Mouse (Mus musculus) retina, embryonic 14.5 days (tissue): Measurements from ENCODE around the gene Arf4.
"Not testable (repeated sequence)": the region's sequence is repeated elsewhere in the genome, so short reads cannot be mapped to it uniquely, and the experiment has no call there.

Experiments used
- DNase-seq: peaks from one replicate; pipeline ENCODE4 v3.0.0-alpha.2; 2015; ENCODE audit warnings: low spot score

The Arf4 gene

DNA sequence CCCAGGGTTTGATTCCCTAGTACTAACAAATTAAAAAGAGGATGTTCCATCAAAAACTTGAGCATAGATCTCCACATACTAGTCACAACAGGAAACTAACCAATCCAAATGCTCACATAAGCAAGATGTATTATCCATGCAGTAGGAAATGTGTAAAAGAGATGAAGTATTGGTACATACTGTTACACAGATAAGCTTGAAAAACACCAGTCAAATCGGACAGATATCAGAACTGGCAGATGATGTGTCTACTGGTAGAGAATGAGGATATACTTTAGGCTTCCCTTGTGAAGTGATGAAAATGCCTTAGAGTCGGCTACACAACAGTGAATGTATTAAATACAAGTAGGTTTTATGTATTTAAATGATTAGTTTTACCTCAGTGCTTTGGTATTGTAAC, 24.6 kb downstream of the Arf4 start:
- DNase-seq, result no peak

DNA sequence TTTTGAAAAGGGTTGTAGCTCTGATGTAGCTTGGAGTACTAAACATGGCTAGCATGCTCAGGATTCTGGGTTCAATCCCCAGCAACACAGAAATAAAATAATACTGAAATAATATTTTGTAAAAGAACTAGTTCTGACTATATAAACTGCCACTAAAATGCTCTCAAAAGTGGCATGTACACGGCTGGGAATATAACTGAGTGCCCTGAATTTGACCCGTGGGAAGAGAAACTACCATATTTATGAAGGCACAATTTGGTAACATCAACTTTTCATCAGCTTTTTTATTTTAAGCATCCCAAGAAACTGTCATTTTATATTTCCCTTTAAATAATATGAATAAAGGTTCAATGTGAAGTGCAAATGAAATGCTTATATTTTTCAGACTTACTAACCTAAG, 26.0 kb downstream of the Arf4 start:
- no peak for DNase-seq

- no peak for DNase-seq
Measured at GRCm38 (mm10) chr14:26667991-26668370, 30.1 kb downstream of the Arf4 start.

DNA sequence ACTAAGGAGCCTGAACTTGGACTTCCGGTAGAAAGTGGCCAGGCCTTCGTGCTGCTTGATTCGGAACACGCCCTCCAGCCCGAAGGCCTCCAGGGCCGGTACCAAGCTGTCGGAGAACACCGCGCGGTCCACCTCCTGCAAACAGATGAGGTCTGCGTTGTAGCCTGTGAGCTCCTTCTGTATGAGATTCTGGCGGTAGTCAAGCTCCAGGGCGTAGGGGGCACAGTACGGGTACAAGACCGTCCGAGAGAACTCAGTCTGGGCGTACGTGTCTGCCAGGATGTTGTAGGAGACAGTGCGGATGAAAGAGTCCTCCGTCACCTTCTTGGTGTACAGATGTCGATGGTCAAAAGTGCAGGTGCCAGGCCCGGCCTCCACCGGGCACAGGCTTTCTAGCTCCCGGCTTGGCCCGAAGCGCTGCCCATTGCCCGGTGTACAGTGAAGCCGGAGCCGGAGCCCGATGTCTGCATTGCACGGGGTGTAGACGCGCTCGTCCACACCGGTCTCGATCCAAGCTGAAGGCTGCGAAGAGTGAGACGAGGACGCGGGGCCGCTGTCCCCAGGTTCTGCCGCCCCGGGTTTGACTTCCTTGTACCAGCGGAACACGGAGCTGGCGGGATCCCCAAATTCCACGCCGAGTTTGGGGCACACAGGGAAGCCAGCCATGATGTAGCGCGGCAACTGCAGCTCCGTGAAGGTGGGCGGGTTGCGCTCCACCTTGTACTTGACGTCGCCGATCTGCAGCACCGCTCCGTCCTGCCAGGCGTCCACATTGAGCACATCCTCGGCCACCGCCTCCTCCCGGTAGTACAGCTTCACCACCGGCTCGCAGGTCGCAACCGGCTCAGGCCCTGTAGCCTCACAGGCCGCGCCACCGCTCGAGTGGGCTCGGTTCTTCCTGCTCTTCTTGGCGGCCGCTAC, 30.8 kb downstream of the Arf4 start:
- DNase-seq, result peak; percentile 48

GRCm38 (mm10) chr14:26669292-26670073, 31.6 kb downstream of the Arf4 start, which contains the start of gene Pde12:
Gene Pde12 (minus strand): TSS chr14:26669883.
- peak; percentile 94 for DNase-seq

GRCm38 (mm10) chr14:26670964-26671363, 33.1 kb downstream of the Arf4 start:
- no peak for DNase-seq

DNA sequence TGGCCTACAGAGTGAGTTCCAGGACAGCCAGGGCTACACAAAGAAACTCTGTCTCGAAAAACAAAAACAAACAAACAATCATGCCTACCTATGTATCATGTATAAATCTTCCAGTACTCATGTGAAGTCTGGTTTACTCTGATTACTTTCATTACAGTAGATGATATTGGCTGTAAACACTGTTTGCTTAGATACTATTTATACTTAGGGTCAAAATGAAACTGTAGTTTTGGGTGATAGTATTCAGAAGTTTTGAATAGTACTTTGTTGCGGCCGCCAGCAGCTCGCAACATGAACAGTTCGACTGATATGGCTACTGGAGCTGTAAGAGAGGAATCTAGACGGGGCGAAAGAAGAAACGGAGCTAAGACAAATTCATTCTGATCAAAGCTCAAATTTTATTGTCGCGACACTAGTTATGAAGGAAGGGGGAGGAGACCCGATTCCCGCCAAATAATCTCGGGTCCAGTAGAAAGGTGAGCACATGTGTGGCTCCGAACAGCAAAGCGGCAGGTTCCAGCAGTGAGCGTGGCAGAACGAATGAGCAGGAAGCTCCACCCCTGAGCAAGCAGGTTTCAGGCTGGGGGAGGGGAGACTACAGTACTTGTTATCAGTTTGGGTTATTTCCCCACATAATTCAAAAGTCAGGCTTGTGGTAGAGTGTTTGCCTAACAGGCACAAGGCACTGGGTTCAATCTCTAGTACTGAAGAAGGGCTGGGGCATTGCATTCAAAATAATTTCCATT, 34.2 kb downstream of the Arf4 start:
- DNase-seq, result not testable (repeated sequence)

DNA sequence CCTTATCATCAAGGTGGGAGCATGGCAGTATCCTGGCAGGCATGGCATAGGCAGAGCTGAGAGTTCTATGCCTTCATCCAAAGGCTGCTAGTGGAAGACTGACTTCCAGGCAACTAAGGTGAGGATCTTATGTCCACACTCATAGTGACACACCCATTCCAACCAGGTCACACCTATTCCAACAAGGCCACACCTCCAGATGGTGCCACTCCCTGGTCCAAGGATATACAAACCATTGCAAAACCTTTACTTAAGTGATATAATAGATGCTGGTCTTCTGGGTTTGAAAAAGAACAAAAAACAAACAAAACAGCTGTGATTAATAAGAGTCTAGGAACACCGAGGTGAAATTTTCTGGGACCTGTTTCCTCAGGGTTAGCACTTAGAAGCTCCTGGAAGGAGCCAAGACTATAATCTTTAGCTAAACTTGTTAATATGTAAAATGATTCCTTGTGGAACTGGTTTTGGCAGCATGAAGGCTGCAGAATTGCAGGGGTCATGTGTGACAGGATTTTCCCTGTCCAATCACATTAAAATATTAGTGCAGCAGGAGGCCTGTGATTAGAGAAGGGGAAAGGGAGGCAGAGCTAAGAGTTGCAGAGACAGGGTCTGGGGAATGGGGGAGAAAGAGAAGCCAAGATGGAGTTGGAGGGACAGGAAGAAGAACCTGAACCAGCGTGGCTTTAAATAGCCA, 36.7 kb downstream of the Arf4 start:
- not testable (repeated sequence) for DNase-seq

GRCm38 (mm10) chr14:26675371-26675770, 37.5 kb downstream of the Arf4 start:
- peak; percentile 57 for DNase-seq

DNA sequence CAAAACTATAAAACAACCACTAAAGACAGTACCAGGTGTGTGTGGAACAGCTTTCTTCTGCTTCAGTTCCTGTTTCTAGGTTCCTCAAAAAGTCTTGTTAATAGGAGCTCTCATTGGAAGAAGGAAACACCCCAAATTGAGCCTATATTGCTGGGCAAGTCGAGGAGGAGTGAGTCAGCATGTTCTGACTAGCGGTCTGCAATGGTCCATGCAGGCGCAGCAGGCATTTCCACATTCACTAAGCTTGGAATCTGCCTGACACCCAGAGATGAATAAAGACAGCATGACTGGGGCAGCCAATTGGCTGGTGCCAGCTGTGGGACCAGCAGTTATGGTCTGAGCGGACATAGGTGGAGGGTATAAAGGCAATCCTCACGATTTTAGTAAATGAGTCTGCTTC, 37.9 kb downstream of the Arf4 start:
- DNase-seq, result no peak

GRCm38 (mm10) chr14:26690727-26691126, 52.9 kb downstream of the Arf4 start:
- DNase-seq, result no peak

- DNase-seq, result no peak
Measured at GRCm38 (mm10) chr14:26691363-26691762, 53.5 kb downstream of the Arf4 start.

GRCm38 (mm10) chr14:26692974-26693373, 55.1 kb downstream of the Arf4 start, which contains the start of gene Dnah12:
Gene Dnah12 (plus strand): TSS chr14:26693274.
- no peak for DNase-seq

DNA sequence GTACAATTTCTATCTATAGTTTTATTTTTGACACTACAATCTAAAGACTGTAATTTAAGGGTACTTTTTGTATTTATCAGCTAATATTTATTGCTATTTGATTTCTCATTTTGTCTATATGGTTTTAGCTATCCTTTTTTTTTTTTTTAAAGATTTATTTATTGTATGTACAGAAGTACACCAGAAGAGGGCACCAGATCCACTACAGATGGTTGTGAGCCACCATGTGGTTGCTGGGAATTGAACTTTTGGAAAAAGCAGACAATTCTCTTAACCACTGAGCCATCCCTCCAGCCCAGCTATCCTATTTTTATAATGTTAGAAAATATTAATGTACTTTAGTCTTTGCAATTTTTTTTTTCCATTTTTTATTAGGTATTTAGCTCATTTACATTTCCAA, 60.0 kb downstream of the Arf4 start:
- DNase-seq, result peak; percentile 67

GRCm38 (mm10) chr14:26705246-26705645, 67.4 kb downstream of the Arf4 start:
- not testable (repeated sequence) for DNase-seq
